Mouse (Mus musculus) intestine, postnatal 0 days (tissue): ENCODE results near the gene Afmid. TPM values are rescaled to one million over a fixed set of nuclear protein-coding genes. Genes with fewer than 3 reads are reported as not detected.

Experiments
- ATAC-seq: fragments of 200-750 bp; cut with Nextera tagmentation; 2 replicates; pipeline ENCODE4 v1.8.0; 2017; ENCODE audit warnings: mild to moderate bottlenecking, moderate TSS enrichment, moderate library complexity
- H3K27ac ChIP-seq: fragments of 300-500 bp; sonication (generic); 2 replicates; pipeline ENCODE4 v1.5.1; 2014; ENCODE audit warnings: mild to moderate bottlenecking, low read depth, low read length, moderate library complexity
- H3K27me3 ChIP-seq: fragments of 300-500 bp; sonication (generic); replicated peaks from 2 replicates; pipeline ENCODE4 v1.6.1; 2014; ENCODE audit warnings: low read length, mixed read lengths; ENCODE audit not compliant: control insufficient read depth, insufficient read depth
- H3K36me3 ChIP-seq: fragments of 300-500 bp; sonication (generic); 2 replicates; pipeline ENCODE4 v1.6.1; 2014; ENCODE audit warnings: mild to moderate bottlenecking, moderate library complexity; ENCODE audit not compliant: control insufficient read depth, insufficient read depth
- H3K4me1 ChIP-seq: fragments of 300-500 bp; sonication (generic); replicated peaks from 2 replicates; pipeline ENCODE4 v1.6.1; 2014; ENCODE audit warnings: antibody characterized with exemption, low read length, mixed read lengths; ENCODE audit not compliant: control insufficient read depth, insufficient read depth
- H3K4me2 ChIP-seq: fragments of 300-500 bp; sonication (generic); replicated peaks from 2 replicates; pipeline ENCODE4 v1.6.1; 2014; ENCODE audit warnings: low read depth, mild to moderate bottlenecking, moderate library complexity
- H3K4me3 ChIP-seq: fragments of 300-500 bp; sonication (generic); 2 replicates; pipeline ENCODE4 v1.5.1; 2014; ENCODE audit warnings: low read depth, low read length
- H3K9ac ChIP-seq: fragments of 300-500 bp; sonication (generic); 2 replicates; pipeline ENCODE4 v1.6.1; 2014; ENCODE audit warnings: mild to moderate bottlenecking, low read depth, low read length
- H3K9me3 ChIP-seq: fragments of 300-500 bp; sonication (generic); 2 replicates; pipeline ENCODE4 v1.6.1; 2016; ENCODE audit warnings: mixed run types; ENCODE audit not compliant: control insufficient read depth
- CTCF ChIP-seq: sonication (generic); IDR thresholded peaks from 2 replicates; pipeline ENCODE4 v1.5.1; 2016; ENCODE audit warnings: low read depth, mild to moderate bottlenecking, control low read depth, antibody characterized with exemption, moderate library complexity
- WGBS: fragments of 180-500 bp; shearing (Covaris S2); extraction: QIAGEN DNeasy Blood & Tissue Kit; methylation state at CpG from one replicate; pipeline ENCODE4 v1.1.7; 2014; 5-methylcytosine and 5-hydroxymethylcytosine counted together
- polyA plus RNA-seq: library from polyadenylated mRNA; unstranded; fragments of >200 nt; fragmentation: Nextera tagmentation; extraction: Ambion mirVana; gene quantifications from 2 replicates; pipeline ENCODE4 v1.2.1, GENCODE M21; 2015

Afmid gene
- polyA plus RNA-seq, 1 experiment from 2014 or later = 7.0 TPM

DNA sequence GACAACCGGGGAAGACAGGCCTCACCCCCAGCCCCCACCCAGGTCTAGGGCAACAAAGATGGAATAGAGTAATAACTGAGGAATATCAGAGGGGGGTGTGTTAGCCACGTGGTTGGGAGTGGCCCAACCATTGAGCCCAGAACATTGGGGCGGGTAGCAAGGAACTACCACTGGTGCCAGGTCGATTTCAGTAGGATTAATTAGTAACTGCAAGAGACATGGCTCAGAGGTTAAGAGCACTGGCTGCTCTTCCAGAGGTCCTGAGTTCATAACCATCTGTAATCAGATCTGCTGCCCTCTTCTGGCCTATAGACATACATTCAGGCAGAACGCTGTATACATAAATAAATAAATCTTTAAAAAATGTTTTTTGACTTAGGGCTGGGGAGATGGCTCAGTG, 20.9 kb downstream of the Afmid start:
- Histone ChIP-seq H3K27ac (no peak overlapping the region), H3K9me3 (no peaks in the 10 kb centered on the region)
- 22% methylated on average over 5 of the region's 5 CpGs for WGBS

GRCm38 (mm10) chr11:117847593-117848215, 22.0 kb downstream of the Afmid start:
- H3K4me1 ChIP-seq = peaks cover 5% of the 10 kb centered on the region; the same call in 1 of the 2 replicates
- 64% methylated on average over 7 of the region's 7 CpGs for WGBS
- no peak overlapping the region; the same call in 1 of the 2 replicates for H3K4me3 ChIP-seq
- H3K4me2 ChIP-seq = peak overlapping the region; percentile 91
- peaks cover 15% of the 10 kb centered on the region for H3K36me3 ChIP-seq
- ATAC-seq = no peak
- peak overlapping the region; percentile 96 for H3K27ac ChIP-seq
- no peaks in the 10 kb centered on the region for H3K27me3 ChIP-seq
- H3K9me3 ChIP-seq = no peaks in the 10 kb centered on the region
- no peak for TF ChIP-seq CTCF
- H3K9ac ChIP-seq = peak overlapping the region; percentile 68

More for the DNA sequence above, 20.9 kb downstream of the Afmid start:
- Histone ChIP-seq H3K36me3 (0 out of 2 replicates have a peak, but pooled peaks cover 6% of the 10 kb centered on the region), H3K4me1 (peaks cover 5% of the 10 kb centered on the region; the same call in 1 of the 2 replicates), H3K4me3 (no peak overlapping the region), H3K9ac (no peak overlapping the region), H3K27me3 (no peaks in the 10 kb centered on the region), H3K4me2 (no peak overlapping the region)
- peak; percentile 67 for TF ChIP-seq CTCF
- peak; percentile 68 for ATAC-seq

GRCm38 (mm10) chr11:117848271-117848984, 22.7 kb downstream of the Afmid start:
- Histone ChIP-seq H3K36me3 (peaks cover 22% of the 10 kb centered on the region), H3K4me1 (peaks cover 5% of the 10 kb centered on the region; the same call in 1 of the 2 replicates), H3K4me2 (peak overlapping the region; percentile 91), H3K9me3 (no peaks in the 10 kb centered on the region), H3K27me3 (no peaks in the 10 kb centered on the region), H3K27ac (peak overlapping the region; percentile 96), H3K4me3 (peak overlapping the region; percentile 62), H3K9ac (peak overlapping the region; percentile 68)
- peak; percentile 42 for ATAC-seq
- no peak for TF ChIP-seq CTCF
- WGBS = 4% methylated on average over 19 of the region's 19 CpGs

GRCm38 (mm10) chr11:117848985-117849671, 23.4 kb downstream of the Afmid start, which contains the start of gene Birc5:
Gene Birc5 (plus strand): TSS chr11:117849251.
- Histone ChIP-seq H3K27me3 (no peaks in the 10 kb centered on the region), H3K4me2 (peak within 1 kb of the TSS; percentile 91), H3K4me3 (peak within 1 kb of the TSS; percentile 62), H3K4me1 (peaks cover 5% of the 10 kb centered on the region; the same call in 1 of the 2 replicates), H3K9me3 (no peaks in the 10 kb centered on the region), H3K36me3 (peaks cover 22% of the 10 kb centered on the region), H3K9ac (peak within 1 kb of the TSS; percentile 68), H3K27ac (peak within 1 kb of the TSS; percentile 96)
- TF ChIP-seq CTCF = no peak
- peak; percentile 87 for ATAC-seq
- WGBS = 0% methylated on average over 50 of the region's 51 CpGs

DNA sequence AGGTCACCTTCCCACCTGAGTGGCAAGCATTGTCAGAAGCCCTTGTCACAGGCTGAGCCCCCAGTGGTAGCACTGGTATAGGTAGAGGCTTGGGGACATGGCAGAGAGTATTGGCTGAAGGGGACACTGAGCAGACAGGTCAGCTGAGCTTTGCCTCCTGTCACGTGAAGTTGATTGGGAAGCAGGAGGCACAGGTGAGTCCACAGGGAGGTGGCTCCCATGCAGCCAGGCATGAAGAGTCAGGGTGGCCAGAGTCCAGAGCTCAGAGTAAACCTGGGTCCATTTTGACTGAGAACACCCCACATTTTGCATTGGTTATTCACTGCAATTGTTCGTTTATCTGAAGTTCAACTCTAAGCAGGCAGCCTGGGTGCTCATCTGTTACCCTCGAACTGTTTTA, 27.2 kb downstream of the Afmid start:
- peak overlapping the region; percentile 21; the same call in 1 of the 2 replicates for H3K27ac ChIP-seq
- H3K9ac ChIP-seq = no peak overlapping the region
- H3K9me3 ChIP-seq = no peaks in the 10 kb centered on the region
- no peak overlapping the region for H3K4me2 ChIP-seq
- no peak for ATAC-seq
- TF ChIP-seq CTCF = no peak
- peaks cover 5% of the 10 kb centered on the region; the same call in 1 of the 2 replicates for H3K4me1 ChIP-seq
- peaks cover 45% of the 10 kb centered on the region for H3K36me3 ChIP-seq
- H3K27me3 ChIP-seq = no peaks in the 10 kb centered on the region
- no peak overlapping the region for H3K4me3 ChIP-seq
- 73% methylated on average over 3 of the region's 3 CpGs for WGBS

- Histone ChIP-seq H3K27me3 (no peaks in the 10 kb centered on the region), H3K27ac (no peak overlapping the region), H3K4me1 (peaks cover 5% of the 10 kb centered on the region; the same call in 1 of the 2 replicates), H3K9ac (no peak overlapping the region), H3K36me3 (peaks cover 45% of the 10 kb centered on the region), H3K4me3 (no peak overlapping the region), H3K9me3 (no peaks in the 10 kb centered on the region), H3K4me2 (no peak overlapping the region)
- no peak for TF ChIP-seq CTCF
- WGBS = 93% methylated on average over 9 of the region's 9 CpGs
- no peak for ATAC-seq
Observed at GRCm38 (mm10) chr11:117854241-117854640, 28.5 kb downstream of the Afmid start.
